Mouse (Mus musculus): Measurements from ENCODE around the gene Gm7579. TPM values are rescaled to one million over a fixed set of nuclear protein-coding genes. Genes with fewer than 3 reads are reported as not detected.
"Not testable (repeated sequence)": the region's sequence is repeated elsewhere in the genome, so short reads cannot be mapped to it uniquely, and the experiment has no call there.

Gene Gm7579
- polyA plus RNA-seq, 1 experiment from 2014 or later = not detected

- WGBS = 8% methylated on average over 1 of the region's 1 CpGs
- Histone ChIP-seq H3K9ac (ENCODE audit: low read depth, low read length) (no peak within 1 kb of the TSS), H3K4me2 (replicated peaks; ENCODE audit: low read depth, low read length) (no peak within 1 kb of the TSS), H3K36me3 (ENCODE audit: control insufficient read depth, insufficient read depth, low read length) (no peaks in the 10 kb centered on the region), H3K4me3 (ENCODE audit: low read length) (no peak within 1 kb of the TSS), H3K9me3 (ENCODE audit: control insufficient read depth, low read length) (no peaks in the 10 kb centered on the region), H3K27me3 (ENCODE audit: control insufficient read depth, insufficient read depth, low read length) (no peaks in the 10 kb centered on the region), H3K27ac (ENCODE audit: low read depth, low read length) (no peak within 1 kb of the TSS), H3K4me1 (ENCODE audit: control insufficient read depth, insufficient read depth, low read length) (no peaks in the 10 kb centered on the region)
- ATAC-seq (ENCODE audit: low FRiP score, low TSS enrichment) = no peak
Observed at GRCm38 (mm10) chr7:142201064-142201463, 10.6 kb upstream of the Gm7579 start, which contains the start of gene Krtap5-3. Gene Krtap5-3, plus strand, starts transcription at chr7:142201364.

GRCm38 (mm10) chr7:142205488-142205887, 6.2 kb upstream of the Gm7579 start:
- Histone ChIP-seq H3K9ac (ENCODE audit: low read depth, low read length) (no peak overlapping the region), H3K4me2 (replicated peaks; ENCODE audit: low read depth, low read length) (no peak overlapping the region), H3K27ac (ENCODE audit: low read depth, low read length) (no peak overlapping the region), H3K27me3 (ENCODE audit: control insufficient read depth, insufficient read depth, low read length) (no peaks in the 10 kb centered on the region), H3K4me3 (ENCODE audit: low read length) (no peak overlapping the region), H3K36me3 (ENCODE audit: control insufficient read depth, insufficient read depth, low read length) (no peaks in the 10 kb centered on the region), H3K9me3 (ENCODE audit: control insufficient read depth, low read length) (no peaks in the 10 kb centered on the region), H3K4me1 (ENCODE audit: control insufficient read depth, insufficient read depth, low read length) (no peaks in the 10 kb centered on the region)
- ATAC-seq (ENCODE audit: low FRiP score, low TSS enrichment) = no peak

GRCm38 (mm10) chr7:142206891-142207290, 4.8 kb upstream of the Gm7579 start:
- not testable (repeated sequence) for H3K27ac ChIP-seq (ENCODE audit: low read depth, low read length); H3K9ac ChIP-seq (ENCODE audit: low read depth, low read length); H3K4me2 ChIP-seq (replicated peaks; ENCODE audit: low read depth, low read length); H3K4me1 ChIP-seq (ENCODE audit: control insufficient read depth, insufficient read depth, low read length); H3K36me3 ChIP-seq (ENCODE audit: control insufficient read depth, insufficient read depth, low read length); H3K27me3 ChIP-seq (ENCODE audit: control insufficient read depth, insufficient read depth, low read length); H3K4me3 ChIP-seq (ENCODE audit: low read length); H3K9me3 ChIP-seq (ENCODE audit: control insufficient read depth, low read length); ATAC-seq (ENCODE audit: low FRiP score, low TSS enrichment)
- 83% methylated on average over 5 of the region's 5 CpGs for WGBS

- H3K4me3 ChIP-seq (ENCODE audit: low read length); H3K27ac ChIP-seq (ENCODE audit: low read depth, low read length); H3K27me3 ChIP-seq (ENCODE audit: control insufficient read depth, insufficient read depth, low read length); H3K4me2 ChIP-seq (replicated peaks; ENCODE audit: low read depth, low read length); H3K9ac ChIP-seq (ENCODE audit: low read depth, low read length); H3K36me3 ChIP-seq (ENCODE audit: control insufficient read depth, insufficient read depth, low read length); H3K9me3 ChIP-seq (ENCODE audit: control insufficient read depth, low read length); ATAC-seq (ENCODE audit: low FRiP score, low TSS enrichment); H3K4me1 ChIP-seq (ENCODE audit: control insufficient read depth, insufficient read depth, low read length): not testable (repeated sequence)
- 76% methylated on average over 1 of the region's 1 CpGs for WGBS
Observed at GRCm38 (mm10) chr7:142212136-142212535, 477 bp downstream of the Gm7579 start.

- no peaks in the 10 kb centered on the region for H3K4me1 ChIP-seq (ENCODE audit: control insufficient read depth, insufficient read depth, low read length)
- H3K27ac ChIP-seq (ENCODE audit: low read depth, low read length) = no peak overlapping the region
- no peaks in the 10 kb centered on the region for H3K36me3 ChIP-seq (ENCODE audit: control insufficient read depth, insufficient read depth, low read length)
- no peak overlapping the region for H3K9ac ChIP-seq (ENCODE audit: low read depth, low read length)
- 24% methylated on average over 2 of the region's 2 CpGs for WGBS
- H3K4me2 ChIP-seq (replicated peaks; ENCODE audit: low read depth, low read length) = no peak overlapping the region
- H3K9me3 ChIP-seq (ENCODE audit: control insufficient read depth, low read length) = no peaks in the 10 kb centered on the region
- no peak for ATAC-seq (ENCODE audit: low FRiP score, low TSS enrichment)
- H3K27me3 ChIP-seq (ENCODE audit: control insufficient read depth, insufficient read depth, low read length) = no peaks in the 10 kb centered on the region
- no peak overlapping the region for H3K4me3 ChIP-seq (ENCODE audit: low read length)
Observed at GRCm38 (mm10) chr7:142224518-142224917, 12.9 kb downstream of the Gm7579 start.

- H3K4me3 ChIP-seq (ENCODE audit: low read length); H3K4me2 ChIP-seq (replicated peaks; ENCODE audit: low read depth, low read length); H3K27me3 ChIP-seq (ENCODE audit: control insufficient read depth, insufficient read depth, low read length); H3K4me1 ChIP-seq (ENCODE audit: control insufficient read depth, insufficient read depth, low read length); ATAC-seq (ENCODE audit: low FRiP score, low TSS enrichment); H3K9me3 ChIP-seq (ENCODE audit: control insufficient read depth, low read length); H3K36me3 ChIP-seq (ENCODE audit: control insufficient read depth, insufficient read depth, low read length); H3K9ac ChIP-seq (ENCODE audit: low read depth, low read length): not testable (repeated sequence)
- peak within 1 kb of the TSS; percentile 47; the same call in 1 of the 2 replicates for H3K27ac ChIP-seq (ENCODE audit: low read depth, low read length)
- 37% methylated on average over 3 of the region's 3 CpGs for WGBS
Observed at GRCm38 (mm10) chr7:142229871-142230270, 18.2 kb downstream of the Gm7579 start, which contains the start of gene Krtap5-5. Gene Krtap5-5, minus strand, starts transcription at chr7:142229971.

- Histone ChIP-seq H3K9ac (ENCODE audit: low read depth, low read length) (no peak overlapping the region), H3K27ac (ENCODE audit: low read depth, low read length) (no peak overlapping the region), H3K27me3 (ENCODE audit: control insufficient read depth, insufficient read depth, low read length) (no peaks in the 10 kb centered on the region), H3K9me3 (ENCODE audit: control insufficient read depth, low read length) (peaks cover 8% of the 10 kb centered on the region), H3K4me1 (ENCODE audit: control insufficient read depth, insufficient read depth, low read length) (no peaks in the 10 kb centered on the region), H3K36me3 (ENCODE audit: control insufficient read depth, insufficient read depth, low read length) (no peaks in the 10 kb centered on the region), H3K4me3 (ENCODE audit: low read length) (no peak overlapping the region), H3K4me2 (replicated peaks; ENCODE audit: low read depth, low read length) (no peak overlapping the region)
- ATAC-seq (ENCODE audit: low FRiP score, low TSS enrichment) = no peak
- WGBS = 25% methylated on average over 1 of the region's 1 CpGs
Observed at GRCm38 (mm10) chr7:142231540-142231939, 19.9 kb downstream of the Gm7579 start.

- no peak for ATAC-seq (ENCODE audit: low FRiP score, low TSS enrichment)
- H3K4me2 ChIP-seq (replicated peaks; ENCODE audit: low read depth, low read length) = no peak within 1 kb of the TSS
- no peak within 1 kb of the TSS for H3K4me3 ChIP-seq (ENCODE audit: low read length)
- H3K27ac ChIP-seq (ENCODE audit: low read depth, low read length) = no peak within 1 kb of the TSS
- no peak within 1 kb of the TSS for H3K9ac ChIP-seq (ENCODE audit: low read depth, low read length)
- no peaks in the 10 kb centered on the region for H3K4me1 ChIP-seq (ENCODE audit: control insufficient read depth, insufficient read depth, low read length)
- no peaks in the 10 kb centered on the region; the same call in 1 of the 2 replicates for H3K9me3 ChIP-seq (ENCODE audit: control insufficient read depth, low read length)
- WGBS = 26% methylated on average over 2 of the region's 2 CpGs
- no peaks in the 10 kb centered on the region for H3K36me3 ChIP-seq (ENCODE audit: control insufficient read depth, insufficient read depth, low read length)
- H3K27me3 ChIP-seq (ENCODE audit: control insufficient read depth, insufficient read depth, low read length) = no peaks in the 10 kb centered on the region
Observed at GRCm38 (mm10) chr7:142240978-142241377, 29.3 kb downstream of the Gm7579 start, which contains the start of gene Gm40460. Gene Gm40460, minus strand, starts transcription at chr7:142241078.

GRCm38 (mm10) chr7:142249824-142250223, 38.2 kb downstream of the Gm7579 start:
- no peak for ATAC-seq (ENCODE audit: low FRiP score, low TSS enrichment)
- Histone ChIP-seq H3K27me3 (ENCODE audit: control insufficient read depth, insufficient read depth, low read length) (no peaks in the 10 kb centered on the region), H3K9me3 (ENCODE audit: control insufficient read depth, low read length) (no peaks in the 10 kb centered on the region)

More at GRCm38 (mm10) chr7:142249824-142250223, 38.2 kb downstream of the Gm7579 start:
- Histone ChIP-seq H3K4me3 (ENCODE audit: low read length) (no peak overlapping the region), H3K4me2 (replicated peaks; ENCODE audit: low read depth, low read length) (no peak overlapping the region), H3K9ac (ENCODE audit: low read depth, low read length) (no peak overlapping the region), H3K36me3 (ENCODE audit: control insufficient read depth, insufficient read depth, low read length) (no peaks in the 10 kb centered on the region), H3K27ac (ENCODE audit: low read depth, low read length) (no peak overlapping the region), H3K4me1 (ENCODE audit: control insufficient read depth, insufficient read depth, low read length) (no peaks in the 10 kb centered on the region)
- 0% methylated on average over 1 of the region's 1 CpGs for WGBS

All from kidney, embryonic 14.5 days (tissue).